Mouse (Mus musculus): ENCODE data around the gene Ptprd.

GRCm38 (mm10) chr4:76222520-76222919 is 1989.2 kb downstream of the Ptprd start:
- TF ChIP-seq CTCF (IDR thresholded peaks at IDR 0.05; ENCODE audit: low read depth, low read length) (no peak), POLR2AphosphoS5 (IDR thresholded peaks at IDR 0.05; ENCODE audit: insufficient replicate concordance, low read depth, low read length) (no peak), TAL1 (conservative IDR thresholded peaks at IDR 0.05; ENCODE audit: low read depth, low read length) (no peak), GATA2 (IDR thresholded peaks at IDR 0.05; ENCODE audit: borderline replicate concordance, low read depth, low read length) (no peak), GATA1 (IDR thresholded peaks at IDR 0.05; ENCODE audit: borderline replicate concordance, low read length) (no peak)

All from G1E (cell line).